Mouse (Mus musculus) midbrain, embryonic 14.5 days (tissue): ENCODE measurements around the gene St8sia6. TPM values are rescaled to one million over a fixed set of nuclear protein-coding genes. Genes with fewer than 3 reads are reported as not detected.
"Not testable (repeated sequence)": the region's sequence is repeated elsewhere in the genome, so short reads cannot be mapped to it uniquely, and the experiment has no call there.

Experiments
- ATAC-seq: fragments of 200-750 bp; cut with Nextera tagmentation; 2 replicates; pipeline ENCODE4 v1.8.0; 2017; ENCODE audit warnings: moderate number of reproducible peaks, moderate library complexity; ENCODE audit not compliant: low FRiP score, low TSS enrichment
- DNase-seq: peaks from one replicate; pipeline ENCODE4 v3.0.0-alpha.2; 2015
- H3K27ac ChIP-seq: fragments of 300-500 bp; sonication (generic); replicated peaks from 2 replicates; pipeline ENCODE4 v1.5.1; 2014; ENCODE audit warnings: mild to moderate bottlenecking, low read depth, low read length, moderate library complexity
- H3K27me3 ChIP-seq: fragments of 300-500 bp; sonication (generic); 2 replicates; pipeline ENCODE4 v1.6.1; 2014; ENCODE audit warnings: low read length, control low read depth, mixed read lengths; ENCODE audit not compliant: control insufficient read depth, insufficient read depth
- H3K36me3 ChIP-seq: fragments of 300-500 bp; sonication (generic); 2 replicates; pipeline ENCODE4 v1.6.1; 2014; ENCODE audit warnings: low read length, control low read depth; ENCODE audit not compliant: control insufficient read depth, insufficient read depth
- H3K4me1 ChIP-seq: fragments of 300-500 bp; sonication (generic); 2 replicates; pipeline ENCODE4 v1.6.1; 2014; ENCODE audit warnings: mild to moderate bottlenecking, antibody characterized with exemption, low read length, control low read depth; ENCODE audit not compliant: control insufficient read depth, insufficient read depth
- H3K4me2 ChIP-seq: fragments of 300-500 bp; sonication (generic); 2 replicates; pipeline ENCODE4 v1.6.1; 2014; ENCODE audit warnings: mild to moderate bottlenecking, low read length, moderate library complexity
- H3K4me3 ChIP-seq: fragments of 300-500 bp; sonication (generic); replicated peaks from 2 replicates; pipeline ENCODE4 v1.5.1; 2014; ENCODE audit warnings: low read depth, low read length
- H3K9ac ChIP-seq: fragments of 300-500 bp; sonication (generic); replicated peaks from 2 replicates; pipeline ENCODE4 v1.6.1; 2014; ENCODE audit warnings: mild to moderate bottlenecking, low read length, moderate library complexity
- H3K9me3 ChIP-seq: fragments of 300-500 bp; sonication (generic); 2 replicates; pipeline ENCODE4 v1.6.1; 2016; ENCODE audit warnings: low read length, control low read depth, mixed read lengths; ENCODE audit not compliant: control insufficient read depth
- WGBS: fragments of 180-500 bp; shearing (Covaris S2); extraction: QIAGEN DNeasy Blood & Tissue Kit; methylation state at CpG from one replicate; pipeline ENCODE4 v1.1.7; 2014; 5-methylcytosine and 5-hydroxymethylcytosine counted together
- polyA plus RNA-seq: library from polyadenylated mRNA; unstranded; fragments of >200 nt; fragmentation: Nextera tagmentation; extraction: Ambion mirVana; gene quantifications from 2 replicates; pipeline ENCODE4 v1.2.1, GENCODE M21; 2014

St8sia6 gene
- polyA plus RNA-seq, 1 experiment from 2014 or later, result 1.5 TPM

DNA sequence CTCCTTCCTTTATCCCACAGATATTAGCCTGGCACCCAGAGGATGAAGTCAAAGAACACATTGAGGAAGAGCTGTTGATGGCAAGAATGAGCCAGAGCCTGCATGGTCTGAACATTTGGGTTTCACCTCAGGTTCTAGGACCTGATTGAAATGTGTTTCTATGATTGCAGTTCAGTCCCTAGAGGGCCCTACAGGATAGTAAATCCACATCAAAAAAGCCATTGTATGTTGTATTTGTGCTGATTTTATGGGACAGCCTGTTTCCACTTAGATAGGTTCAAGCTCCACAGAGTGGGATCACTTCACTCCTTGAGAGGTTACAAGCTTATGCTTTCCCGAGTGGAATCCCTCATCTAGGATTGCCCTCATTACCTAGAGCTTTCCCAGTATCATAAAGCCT is 159.0 kb downstream of the St8sia6 start:
- no peak overlapping the region for H3K27ac ChIP-seq
- WGBS, result 62% methylated on average over 1 of the region's 1 CpGs
- no peak overlapping the region for H3K9ac ChIP-seq
- no peaks in the 10 kb centered on the region for H3K4me1 ChIP-seq
- no peaks in the 10 kb centered on the region for H3K27me3 ChIP-seq
- no peaks in the 10 kb centered on the region for H3K9me3 ChIP-seq
- ATAC-seq, result no peak
- H3K4me3 ChIP-seq, result no peak overlapping the region
- peak; percentile 17 for DNase-seq
- no peak overlapping the region for H3K4me2 ChIP-seq
- no peaks in the 10 kb centered on the region for H3K36me3 ChIP-seq

GRCm38 (mm10) chr2:13630136-13630832 is 163.6 kb downstream of the St8sia6 start:
- H3K4me2 ChIP-seq, result no peak overlapping the region
- DNase-seq, result no peak
- no peak overlapping the region for H3K27ac ChIP-seq
- H3K9ac ChIP-seq, result no peak overlapping the region
- no peaks in the 10 kb centered on the region for H3K36me3 ChIP-seq
- H3K4me3 ChIP-seq, result no peak overlapping the region
- H3K4me1 ChIP-seq, result no peaks in the 10 kb centered on the region
- H3K9me3 ChIP-seq, result no peaks in the 10 kb centered on the region
- WGBS, result 86% methylated on average over 7 of the region's 7 CpGs
- H3K27me3 ChIP-seq, result no peaks in the 10 kb centered on the region
- no peak for ATAC-seq

DNA sequence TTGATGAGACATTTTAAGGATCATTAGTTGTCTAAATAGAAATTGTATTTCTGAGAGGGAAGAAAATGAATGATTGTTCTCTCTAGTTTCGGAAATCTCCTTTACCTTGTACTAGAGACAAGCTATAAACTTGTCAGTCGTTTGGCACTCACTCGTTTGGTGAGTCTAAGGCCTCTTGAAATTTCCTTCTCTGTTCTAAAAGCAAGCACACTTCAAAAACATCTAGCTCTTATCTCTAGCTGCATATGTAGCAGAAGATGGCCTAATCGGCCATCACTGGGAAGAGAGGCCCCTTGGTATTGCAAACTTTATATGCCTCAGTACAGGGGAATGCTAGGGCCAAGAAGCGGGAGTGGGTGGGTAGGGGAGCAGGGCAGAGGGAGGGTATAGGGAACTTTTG is 190.2 kb downstream of the St8sia6 start:
- H3K4me3 ChIP-seq, result not testable (repeated sequence)

GRCm38 (mm10) chr2:13603093-13603492 is 190.8 kb downstream of the St8sia6 start:
- no peak overlapping the region for H3K4me3 ChIP-seq
- no peaks in the 10 kb centered on the region for H3K27me3 ChIP-seq
- no peak overlapping the region for H3K9ac ChIP-seq
- no peaks in the 10 kb centered on the region for H3K36me3 ChIP-seq
- no peaks in the 10 kb centered on the region for H3K4me1 ChIP-seq
- H3K4me2 ChIP-seq, result no peak overlapping the region
- DNase-seq (no peak), ATAC-seq (no peak)
- no peaks in the 10 kb centered on the region for H3K9me3 ChIP-seq
- H3K27ac ChIP-seq, result no peak overlapping the region

More for the DNA sequence above, 190.2 kb downstream of the St8sia6 start:
- not testable (repeated sequence) for H3K9ac ChIP-seq, H3K27me3 ChIP-seq, H3K27ac ChIP-seq, H3K36me3 ChIP-seq, DNase-seq, H3K4me2 ChIP-seq, H3K4me1 ChIP-seq, H3K9me3 ChIP-seq, ATAC-seq
- WGBS, result 90% methylated on average over 5 of the region's 5 CpGs

Other genes with a start within 250 kb of the St8sia6 start
- 8.6 and 8.9 TPM in 2 replicates for gene Trdmt1, start 249.4 kb downstream of the St8sia6 start, polyA plus RNA-seq
- gene Vim, start 220.1 kb downstream of the St8sia6 start, polyA plus RNA-seq, result 432 and 607 TPM in 2 replicates